Comparison of ENCODE assay signal across 9 mouse cellular contexts in genomic region chr11:20214779-20215178, GRCm38 (mm10). TPM values are rescaled to one million over a fixed set of nuclear protein-coding genes. Genes with fewer than 3 reads are reported as not detected.
DNase-seq lines count a peak whose midpoint lies in the region; ATAC-seq lines count a peak whose summit lies in the region.
"Had no signal": no experiment of that assay in that cellular context is flagged by ENCODE, and none has a peak within 500 bp of the region (broad histone marks: within the 10 kb centered on the region; RNA-seq: fewer than 3 reads in every experiment).

No protein-coding gene starts in this region.

- H3K9me3 ChIP-seq in liver, embryonic 11.5 days (ENCODE audit: control insufficient read depth, low read length): no peaks in the 10 kb centered on the region
- no peaks in the 10 kb centered on the region for H3K9me3 ChIP-seq in hindbrain, embryonic 10.5 days

- 89% methylated on average over 1 of the region's 1 CpGs for WGBS in liver, embryonic 11.5 days
- WGBS in hindbrain, embryonic 10.5 days: 98% methylated on average over 1 of the region's 1 CpGs

- no peaks in the 10 kb centered on the region for H3K27me3 ChIP-seq in liver, embryonic 11.5 days (replicated peaks; ENCODE audit: control insufficient read depth, insufficient read depth, low read length)
- no peaks in the 10 kb centered on the region for H3K27me3 ChIP-seq in splenic B cell, adult 2 months (ENCODE audit: control insufficient read depth, insufficient read depth, low read length, poor library complexity, severe bottlenecking)
- H3K27me3 ChIP-seq in hindbrain, embryonic 10.5 days (ENCODE audit: insufficient read depth, poor library complexity, severe bottlenecking): no peaks in the 10 kb centered on the region

- peaks cover 15% of the 10 kb centered on the region for H3K36me3 ChIP-seq in liver, embryonic 11.5 days (ENCODE audit: control insufficient read depth, insufficient read depth, low read length)
- peaks cover 16% of the 10 kb centered on the region for H3K36me3 ChIP-seq in splenic B cell, adult 2 months (ENCODE audit: control insufficient read depth, insufficient read depth, low read length, poor library complexity, severe bottlenecking)
- H3K36me3 ChIP-seq in hindbrain, embryonic 10.5 days: peaks cover 51% of the 10 kb centered on the region

- H3K9ac ChIP-seq in liver, embryonic 11.5 days (ENCODE audit: low read depth, low read length): no peak overlapping the region

- H3K4me1 ChIP-seq in liver, embryonic 11.5 days (replicated peaks; ENCODE audit: control insufficient read depth, insufficient read depth, low read length): peaks cover 3% of the 10 kb centered on the region; the same call in 1 of the 2 replicates
- no peaks in the 10 kb centered on the region for H3K4me1 ChIP-seq in hindbrain, embryonic 10.5 days (replicated peaks)

- no peak overlapping the region for H3K4me3 ChIP-seq in liver, embryonic 11.5 days (ENCODE audit: low read depth, low read length)
- no peak overlapping the region for H3K4me3 ChIP-seq in hindbrain, embryonic 10.5 days

- peak; percentile 35 for DNase-seq in adrenal gland, postnatal 10 days
- no peak for DNase-seq in adrenal gland, postnatal 4 days (ENCODE audit: low spot score in 2 of 2)
- peak; percentile 51 for DNase-seq in liver
- DNase-seq in liver, embryonic 11.5 days (ENCODE audit: low spot score): no peak
- peak; percentile 60 for DNase-seq in induced T-regulatory cell, adult 2 months (ENCODE audit: low read depth)
- peak; percentile 51 for DNase-seq in splenic B cell, adult 2 months (ENCODE audit: low read depth, low spot score)
- no peak for DNase-seq in hindbrain, embryonic 10.5 days (ENCODE audit: low spot score)
- no peak for DNase-seq in retina, embryonic 14.5 days (ENCODE audit: low spot score)
- DNase-seq: cerebellum, adult 9-10 months had no signal

- H3K4me2 ChIP-seq in liver, embryonic 11.5 days: no peak overlapping the region

- H3K27ac ChIP-seq in liver, embryonic 11.5 days (ENCODE audit: low read depth, low read length): no peak overlapping the region
- H3K27ac ChIP-seq in hindbrain, embryonic 10.5 days: no peak overlapping the region

- no peak for ATAC-seq in liver, embryonic 11.5 days (replicated peaks; ENCODE audit: low FRiP score)

RNA-seq across cellular contexts. Expression of gene Rab1a, which starts 13.5 kb away (rescaled TPM):
- 100 to 1,000 TPM; 153 to 156 TPM for total RNA-seq in adrenal gland, postnatal 10 days (2021)
- total RNA-seq in adrenal gland, postnatal 4 days (2021): 100 to 1,000 TPM; 153 to 164 TPM
- 180 and 186 TPM in 2 replicates for polyA plus RNA-seq in liver, embryonic 11.5 days (2014; fragmentation: Nextera tagmentation; extraction: Ambion mirVana)
- 208 and 216 TPM in 2 replicates for polyA plus RNA-seq in hindbrain, embryonic 10.5 days (2016; fragmentation: Nextera tagmentation; extraction: Ambion mirVana)

RNA-seq across cellular contexts. Expression of gene Cep68, which starts 34.5 kb away (rescaled TPM):
- 10 to 100 TPM; 29.6 to 39.8 TPM for total RNA-seq in adrenal gland, postnatal 10 days (2021)
- 10 to 100 TPM; 37.0 to 37.3 TPM for total RNA-seq in adrenal gland, postnatal 4 days (2021)
- polyA plus RNA-seq in liver, embryonic 11.5 days (2014; fragmentation: Nextera tagmentation; extraction: Ambion mirVana): 25.8 and 27.4 TPM in 2 replicates
- 34.1 and 39.3 TPM in 2 replicates for polyA plus RNA-seq in hindbrain, embryonic 10.5 days (2016; fragmentation: Nextera tagmentation; extraction: Ambion mirVana)

Comparison
In these comparisons a context has a peak if more than half of its experiments do, and no peak if none do; other contexts are left out.
1. DNase-seq: peak in adrenal gland, postnatal 10 days (single experiment), liver (single experiment), induced T-regulatory cell, adult 2 months (single experiment) and splenic B cell, adult 2 months (single experiment); none in adrenal gland, postnatal 4 days (0 of 2), liver, embryonic 11.5 days (single experiment), hindbrain, embryonic 10.5 days (single experiment) and retina, embryonic 14.5 days (single experiment).